Mouse (Mus musculus) left cerebral cortex, postnatal 4 days (tissue): ENCODE data around the gene Olfr1396. TPM values are rescaled to one million over a fixed set of nuclear protein-coding genes. Genes with fewer than 3 reads are reported as not detected.

Source experiments
- DNase-seq: peaks from one replicate; pipeline ENCODE4 v3.0.0-alpha.2; 2022
- intact Hi-C: fragments of 180-260 bp; cut with DNase I; formaldehyde crosslinking; loops from one replicate; pipeline ENCODE4 v1.15.1; 2025
- total RNA-seq, 2 experiments: library from RNA; stranded (reverse); gene quantifications; 2 replicates each; pipeline ENCODE4 v1.2.3; 2021

Olfr1396 gene
- total RNA-seq, result not detected

DNA sequence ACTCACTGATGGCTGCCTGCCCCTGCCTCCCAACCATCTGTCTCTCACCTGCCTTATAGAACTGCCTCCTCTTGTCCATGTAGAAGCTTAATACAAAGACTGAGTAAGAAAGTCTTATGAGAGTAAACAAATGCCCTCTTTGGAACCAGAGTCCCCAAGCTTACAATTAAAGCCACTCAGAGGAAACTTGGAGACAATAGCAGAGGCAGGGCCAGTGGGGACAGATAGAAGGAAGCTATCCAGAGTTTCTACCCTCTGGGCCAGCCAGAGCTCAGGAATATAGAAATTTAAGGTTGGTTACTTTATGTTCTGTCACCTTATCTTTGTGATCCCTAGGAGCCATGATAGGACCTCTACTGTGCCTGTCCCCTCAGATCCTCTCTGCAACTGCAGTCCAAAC is at the start of gene Olfr1396:
Olfr1396 (minus strand) TSS at position 101 of the 400 bp plus-strand sequence.
- intact Hi-C loops, result no loop called here
- no peak for DNase-seq

DNA sequence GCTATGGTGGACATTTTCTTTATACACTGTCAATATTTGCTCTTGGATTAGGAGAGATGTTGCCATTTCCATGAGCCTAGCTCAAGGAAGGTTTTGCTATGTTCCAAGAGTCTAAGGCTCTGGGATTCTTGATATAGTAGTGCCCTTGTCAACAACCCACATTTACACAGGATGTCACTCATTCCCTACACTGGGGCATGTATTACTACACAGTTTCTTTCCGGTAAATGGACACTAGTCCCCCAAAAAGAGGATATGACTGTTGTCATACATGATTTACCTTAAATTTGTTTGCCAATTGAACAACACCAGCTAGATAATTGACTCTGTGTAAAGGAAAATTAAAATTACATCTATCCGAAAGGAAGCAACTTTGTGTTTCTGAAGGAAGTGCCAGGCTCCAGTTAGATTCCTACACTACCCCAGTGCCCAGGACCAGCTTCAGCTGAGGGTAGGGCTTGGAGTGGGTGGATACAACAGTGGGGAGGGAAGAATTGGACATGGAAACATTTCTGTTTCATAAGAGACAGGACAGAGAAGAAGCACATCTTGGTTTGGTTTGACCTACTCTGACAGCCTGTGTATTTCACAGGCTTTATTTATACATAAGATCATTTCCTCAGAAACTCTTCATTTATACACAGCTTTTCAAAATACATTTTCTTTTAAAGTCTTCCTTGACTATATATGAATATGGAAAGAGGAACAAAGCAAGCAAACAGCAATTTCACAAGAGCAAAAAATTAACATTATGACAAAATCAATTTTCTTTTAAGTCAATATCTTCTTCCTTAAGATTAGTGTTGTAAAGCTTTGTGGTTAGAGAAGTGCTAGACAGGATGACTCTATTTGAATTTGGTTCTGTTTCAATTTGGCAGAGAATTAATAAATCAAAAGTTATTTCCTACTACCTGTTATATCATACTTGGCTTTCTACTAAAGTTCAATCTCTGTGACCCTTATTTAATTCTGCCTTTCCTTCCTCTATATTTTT is 42.4 kb upstream of the Olfr1396 start:
- intact Hi-C loops, result no loop called here
- DNase-seq, result no peak

DNA sequence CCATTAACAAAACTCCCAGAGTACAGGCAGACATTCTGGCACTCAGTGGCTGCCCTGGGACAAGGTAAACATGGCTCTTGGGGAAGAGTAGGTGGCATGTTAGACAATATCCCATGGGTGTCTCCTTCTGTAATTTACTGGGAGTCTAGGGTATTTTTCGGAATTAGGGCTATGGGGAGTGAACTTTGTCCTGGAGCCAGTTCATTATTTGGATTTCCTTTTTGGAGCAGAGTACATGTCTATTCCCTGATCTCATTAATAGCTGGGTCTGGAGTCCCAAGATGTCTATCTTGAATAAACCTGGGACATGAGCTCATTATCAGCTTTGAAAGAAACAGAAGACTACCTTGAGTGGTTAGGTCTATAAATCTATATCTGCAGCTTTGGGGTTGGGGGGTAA is 39.4 kb upstream of the Olfr1396 start, which contains the start of gene Olfr1394:
Olfr1394 (plus strand) TSS at position 301 of the 400 bp plus-strand sequence.
- intact Hi-C loops, result no loop called here
- DNase-seq, result no peak

DNA sequence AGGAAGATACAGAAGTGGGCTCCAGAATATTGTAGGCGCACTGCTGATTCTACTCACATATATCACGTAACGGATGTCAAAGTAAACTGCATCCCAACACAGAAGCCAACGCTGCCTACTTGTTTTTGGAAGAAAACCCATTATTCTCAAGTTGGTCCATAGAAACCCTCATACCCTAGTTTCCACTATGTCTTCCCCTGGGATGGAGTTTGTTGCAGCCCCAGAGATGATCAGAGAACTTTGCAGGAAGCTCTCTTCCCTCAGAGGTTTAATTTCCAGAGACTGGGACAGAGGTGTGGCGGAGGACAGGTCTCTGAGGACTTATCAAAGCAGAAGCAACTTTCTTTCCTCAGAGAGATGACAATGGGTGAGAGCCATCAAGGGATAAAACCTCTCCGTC is 27.3 kb upstream of the Olfr1396 start, which contains the start of gene Olfr1395:
Olfr1395 (plus strand) TSS at position 301 of the 400 bp plus-strand sequence.
- intact Hi-C loops, result no loop called here
- DNase-seq, result no peak

DNA sequence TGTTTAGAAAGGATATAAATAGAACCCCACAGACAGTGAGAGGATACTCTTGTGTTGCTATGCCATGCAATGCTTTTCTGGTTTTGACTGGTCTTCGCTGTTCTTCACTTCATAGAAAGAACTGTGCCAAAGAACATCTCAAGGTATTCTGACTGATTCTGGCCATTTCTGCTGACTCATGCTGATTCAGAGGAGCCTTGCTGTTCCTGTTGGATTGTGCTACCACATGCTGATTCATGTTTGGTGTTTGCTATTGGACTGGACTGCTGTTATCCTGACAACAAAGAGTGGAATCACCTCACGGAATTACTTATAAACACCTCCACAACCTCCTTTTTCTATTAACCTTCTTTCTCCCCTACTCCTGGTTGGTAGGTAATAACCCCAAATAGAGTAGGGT is 9.5 kb upstream of the Olfr1396 start:
- DNase-seq, result no peak
- intact Hi-C loops, result no loop called here

DNA sequence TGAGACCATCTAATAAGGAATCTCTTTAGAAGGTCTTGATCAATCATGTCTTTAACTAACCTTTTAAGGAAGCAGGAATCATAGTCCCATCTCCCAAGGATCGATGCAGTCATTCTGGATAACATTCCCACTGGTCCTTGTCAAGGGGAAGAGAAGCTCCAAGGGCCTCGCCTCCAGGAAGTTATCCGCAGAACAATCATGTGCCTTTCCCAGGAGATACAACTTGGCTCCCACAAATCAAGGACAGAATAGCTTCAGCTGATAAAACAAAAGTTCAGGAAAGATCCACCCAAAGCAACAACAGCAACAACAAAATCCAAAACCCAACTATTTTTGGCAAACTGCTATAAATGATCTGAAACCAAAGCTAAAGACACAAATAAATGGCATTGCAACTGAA is 5.0 kb upstream of the Olfr1396 start:
- no peak for DNase-seq
- intact Hi-C loops, result no loop called here

DNA sequence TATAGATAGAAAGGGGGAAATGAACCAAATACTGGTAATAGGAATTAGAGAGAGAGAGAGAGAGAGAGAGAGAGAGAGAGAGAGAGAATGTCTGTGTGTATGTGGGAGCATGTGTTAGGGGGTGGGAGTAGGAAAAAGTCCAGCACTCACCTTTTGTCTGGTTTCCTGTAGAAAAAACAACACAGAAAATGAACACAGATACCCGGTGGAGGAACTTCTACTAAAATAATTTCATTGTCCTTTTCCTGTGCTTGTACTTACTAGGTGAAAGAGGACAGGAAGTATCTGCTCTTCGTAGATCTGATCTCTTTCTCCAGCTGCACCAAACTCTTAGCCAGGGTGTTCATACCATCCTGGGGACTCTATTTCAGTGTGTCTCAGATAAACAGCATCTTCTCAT is 516 bp downstream of the Olfr1396 start:
- intact Hi-C loops, result no loop called here
- DNase-seq, result no peak

DNA sequence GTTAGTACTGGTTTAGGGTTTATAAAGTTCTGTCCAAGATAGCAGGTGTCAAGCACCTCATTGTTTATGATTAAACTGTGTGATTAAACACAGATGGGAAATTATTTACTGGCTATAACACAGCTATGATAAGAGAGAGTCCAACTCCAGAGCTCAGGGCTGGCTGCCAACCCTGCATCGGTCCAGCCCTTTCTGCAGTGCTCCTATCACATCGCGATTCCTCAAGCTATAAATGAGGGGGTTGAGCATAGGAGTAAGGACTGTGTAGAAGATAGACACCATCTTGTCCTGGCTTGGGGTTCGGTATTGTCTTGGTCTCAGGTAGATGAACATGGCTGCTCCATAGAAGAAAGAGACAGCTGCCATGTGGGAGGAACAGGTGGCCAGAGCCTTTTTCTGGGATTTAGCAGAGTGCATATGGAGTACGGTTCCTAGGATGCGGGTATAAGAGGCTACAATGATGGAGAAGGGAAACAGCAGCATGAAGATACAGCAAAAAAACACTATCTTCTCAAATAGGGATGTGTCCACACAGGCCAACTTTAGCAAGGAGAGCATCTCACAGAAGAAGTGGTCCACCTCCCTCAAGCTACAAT is 2.0 kb downstream of the Olfr1396 start:
- DNase-seq, result no peak
- intact Hi-C loops, result no loop called here

DNA sequence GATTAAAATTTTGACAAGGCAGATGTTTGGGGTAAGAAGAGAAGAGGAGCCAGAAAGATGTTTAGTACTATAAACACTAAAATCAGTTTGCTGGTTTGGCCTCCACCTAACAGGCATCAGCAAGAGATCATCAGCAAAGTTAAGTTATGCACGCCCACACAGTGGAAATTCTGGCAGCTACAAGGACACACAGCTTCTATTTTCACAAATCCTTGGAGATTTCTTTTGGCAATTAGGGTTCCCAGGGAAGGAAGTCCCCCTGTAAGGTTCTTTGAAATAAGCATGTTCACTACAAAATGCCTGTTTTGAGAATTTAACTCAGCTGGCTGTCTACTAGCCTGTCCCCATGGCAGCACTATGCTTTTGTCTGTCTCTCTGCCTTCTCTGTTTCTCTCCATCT is 3.7 kb downstream of the Olfr1396 start:
- no peak for DNase-seq
- intact Hi-C loops, result no loop called here

DNA sequence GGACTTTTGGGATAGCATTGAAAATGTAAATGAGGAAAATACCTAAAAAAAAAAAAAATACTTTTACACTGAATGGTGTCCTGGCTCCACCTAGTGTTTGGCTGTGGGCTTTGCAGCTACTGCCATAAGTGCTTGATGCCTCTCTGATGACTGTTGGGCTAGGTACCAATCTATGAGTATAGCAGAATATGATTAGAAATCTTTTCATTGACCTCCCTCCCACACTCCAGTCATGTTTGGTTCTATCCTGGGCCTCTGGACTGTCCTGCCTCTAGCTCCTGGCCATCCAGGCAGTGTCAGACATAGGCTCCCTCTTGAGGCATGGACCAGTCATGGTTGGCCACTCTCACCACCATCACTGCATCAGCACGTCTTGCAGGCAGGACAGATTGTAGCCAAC is 5.8 kb downstream of the Olfr1396 start:
- DNase-seq, result no peak
- intact Hi-C loops, result loop anchor here (5.0 kb wide), 1 partner anchor 317 kb away; no protein-coding TSS in a partner anchor

DNA sequence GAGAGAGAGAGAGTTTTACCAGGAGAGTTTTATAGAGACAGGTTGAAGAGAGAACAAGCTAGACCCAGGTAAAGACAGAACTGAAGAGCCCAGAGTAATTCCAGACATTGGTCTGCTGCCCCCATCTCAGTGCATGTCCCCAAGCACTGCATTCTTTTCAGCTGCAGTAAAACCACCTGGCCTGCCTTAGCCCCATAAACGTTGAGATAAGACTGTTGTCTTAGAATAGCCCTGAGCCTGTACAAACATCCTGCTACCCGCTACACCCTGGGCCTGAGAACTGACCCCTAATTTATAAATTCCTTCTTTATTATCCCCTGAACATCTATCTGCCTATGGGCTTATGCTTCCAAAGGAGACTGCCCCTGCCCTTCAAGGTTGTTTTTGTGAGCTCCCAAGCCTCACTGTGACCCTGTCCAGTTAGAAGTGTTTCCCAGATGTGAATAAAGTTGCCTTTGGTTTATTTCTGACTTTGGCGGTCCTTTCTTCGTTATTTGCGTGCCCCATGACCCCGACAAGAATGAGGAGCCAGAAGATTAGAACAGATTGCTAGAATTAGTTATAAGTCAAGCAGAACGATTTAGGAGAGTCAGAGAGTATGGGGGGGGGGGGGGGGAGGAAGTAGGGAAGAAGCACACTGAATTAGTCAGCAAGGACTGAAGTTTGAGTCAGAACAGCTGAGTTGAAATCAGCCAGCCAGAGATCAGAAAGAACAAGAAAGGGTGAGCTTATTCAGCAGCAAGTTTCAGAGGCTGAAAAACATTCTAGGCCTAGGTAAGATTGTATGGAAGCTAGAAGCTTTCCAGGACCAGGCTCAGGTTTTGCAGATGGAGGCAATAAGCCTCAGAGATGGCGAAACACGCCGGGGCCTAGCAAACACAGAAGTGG is 6.8 kb downstream of the Olfr1396 start:
- intact Hi-C loops, result loop anchor here (5.0 kb wide), 1 partner anchor 316 kb away; no protein-coding TSS in a partner anchor
- DNase-seq, result no peak

DNA sequence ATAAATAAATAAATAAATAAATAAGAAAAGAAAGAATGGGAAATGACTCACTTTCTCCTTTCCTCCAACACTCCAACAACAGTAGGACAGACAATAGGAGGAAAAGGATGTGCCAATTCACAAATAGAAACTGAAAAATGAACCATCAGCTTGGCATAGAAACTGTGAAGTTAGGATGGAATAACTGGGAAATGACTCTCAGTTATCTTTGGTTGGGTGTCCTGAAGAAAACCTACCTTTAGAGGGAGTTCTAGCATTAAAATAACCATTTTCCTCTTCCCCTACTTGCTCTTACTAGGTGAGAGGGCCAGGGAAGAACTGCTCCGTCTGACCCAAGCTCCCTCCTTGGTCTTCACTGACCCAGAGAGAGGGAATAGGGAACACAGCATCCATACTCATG is 8.9 kb downstream of the Olfr1396 start:
- intact Hi-C loops, result loop anchor here (5.0 kb wide), 1 partner anchor 313 kb away; no protein-coding TSS in a partner anchor
- DNase-seq, result no peak

DNA sequence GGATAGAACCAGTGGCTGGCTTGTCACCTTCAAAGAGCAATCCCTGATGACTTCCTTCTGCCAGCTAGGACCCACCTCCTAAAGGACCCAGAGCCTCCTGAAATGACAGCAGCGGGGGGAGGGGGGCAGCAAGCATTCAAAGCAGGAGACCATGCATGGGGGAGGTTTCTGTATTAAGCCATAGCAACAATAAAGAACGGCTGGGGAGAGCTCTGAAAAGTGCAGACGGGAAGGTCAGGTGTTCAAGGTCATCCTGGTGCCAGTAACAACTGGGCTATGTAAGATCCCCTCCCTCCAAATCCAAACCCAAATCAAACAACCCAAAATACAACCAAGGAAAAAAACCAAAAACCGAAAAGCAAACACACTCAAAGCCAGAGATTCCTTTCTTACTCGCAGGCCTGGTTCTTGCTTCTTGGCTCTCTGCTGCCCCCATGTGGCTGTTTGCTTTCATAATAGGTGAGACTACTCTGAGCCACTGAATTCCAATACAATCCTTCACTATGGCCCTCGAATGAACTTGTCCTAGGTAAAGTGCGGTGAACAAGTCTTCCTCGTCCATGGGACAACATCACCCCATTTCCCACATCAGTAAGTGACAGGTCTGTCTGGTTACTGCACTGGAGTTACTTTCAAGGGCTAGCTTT is 11.5 kb downstream of the Olfr1396 start:
- intact Hi-C loops, result loop anchor here (5.0 kb wide), 1 partner anchor 231 kb away; the partner anchor contains the start of gene Irgm1
- peak; percentile 89 for DNase-seq

DNA sequence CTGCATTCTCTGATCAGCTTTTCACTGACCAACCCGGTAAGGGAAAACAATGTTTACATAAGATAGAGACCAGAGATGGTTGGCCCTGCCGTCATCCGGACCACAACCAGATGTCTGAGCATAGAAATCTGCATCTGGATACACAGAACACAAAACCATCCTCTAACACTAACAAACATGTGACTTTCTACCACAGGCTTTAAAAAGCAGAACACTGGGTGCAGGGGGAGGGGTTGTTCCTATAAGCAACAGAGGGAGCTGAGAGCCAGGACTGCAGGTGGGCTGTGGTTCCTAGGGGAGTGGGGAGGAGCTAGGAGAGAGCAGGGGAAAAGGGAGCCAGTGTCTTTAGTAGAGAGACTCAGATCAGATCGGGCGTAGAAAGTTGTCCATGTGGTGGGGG is 13.2 kb downstream of the Olfr1396 start:
- intact Hi-C loops, result loop anchor here (5.0 kb wide), 1 partner anchor 229 kb away; the partner anchor contains the start of gene Irgm1
- DNase-seq, result no peak

DNA sequence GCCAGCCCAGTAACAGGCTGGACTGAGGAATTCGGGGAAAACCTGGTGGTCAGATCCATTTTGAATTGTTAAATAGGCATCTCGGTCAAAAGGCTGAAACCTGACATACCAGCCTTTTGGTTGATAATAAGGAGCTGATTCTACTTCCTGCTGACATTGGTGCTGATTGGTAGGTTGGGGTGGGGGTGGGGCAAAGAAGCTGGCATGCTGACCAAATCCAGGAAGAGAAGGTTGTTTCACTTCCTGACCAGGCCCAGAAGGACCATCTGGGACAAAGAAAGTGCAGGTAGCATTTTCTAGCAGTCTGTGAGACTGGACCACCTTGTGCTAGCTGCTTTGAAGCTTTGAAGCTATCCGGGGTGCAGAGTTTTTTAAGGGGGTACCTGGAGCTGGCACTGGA is 14.3 kb downstream of the Olfr1396 start:
- intact Hi-C loops, result loop anchor here (5.0 kb wide), 1 partner anchor 228 kb away; the partner anchor contains the start of gene Irgm1

DNA sequence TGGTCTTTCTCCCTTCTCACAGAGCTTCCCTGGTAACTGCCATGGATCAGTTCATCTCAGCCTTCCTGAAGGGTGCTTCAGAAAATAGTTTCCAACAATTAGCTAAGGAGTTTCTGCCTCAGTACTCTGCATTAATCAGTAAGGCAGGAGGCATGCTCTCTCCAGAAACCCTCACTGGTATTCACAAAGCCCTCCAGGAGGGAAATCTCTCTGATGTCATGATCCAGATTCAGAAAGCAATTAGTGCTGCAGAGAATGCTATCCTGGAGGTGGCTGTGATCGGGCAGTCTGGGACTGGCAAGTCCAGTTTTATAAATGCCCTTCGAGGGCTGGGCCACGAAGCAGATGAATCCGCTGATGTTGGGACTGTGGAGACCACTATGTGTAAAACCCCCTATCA is 19.3 kb downstream of the Olfr1396 start:
- no peak for DNase-seq
- intact Hi-C loops, result no loop called here

More for the DNA sequence above, 14.3 kb downstream of the Olfr1396 start:
- no peak for DNase-seq

DNA sequence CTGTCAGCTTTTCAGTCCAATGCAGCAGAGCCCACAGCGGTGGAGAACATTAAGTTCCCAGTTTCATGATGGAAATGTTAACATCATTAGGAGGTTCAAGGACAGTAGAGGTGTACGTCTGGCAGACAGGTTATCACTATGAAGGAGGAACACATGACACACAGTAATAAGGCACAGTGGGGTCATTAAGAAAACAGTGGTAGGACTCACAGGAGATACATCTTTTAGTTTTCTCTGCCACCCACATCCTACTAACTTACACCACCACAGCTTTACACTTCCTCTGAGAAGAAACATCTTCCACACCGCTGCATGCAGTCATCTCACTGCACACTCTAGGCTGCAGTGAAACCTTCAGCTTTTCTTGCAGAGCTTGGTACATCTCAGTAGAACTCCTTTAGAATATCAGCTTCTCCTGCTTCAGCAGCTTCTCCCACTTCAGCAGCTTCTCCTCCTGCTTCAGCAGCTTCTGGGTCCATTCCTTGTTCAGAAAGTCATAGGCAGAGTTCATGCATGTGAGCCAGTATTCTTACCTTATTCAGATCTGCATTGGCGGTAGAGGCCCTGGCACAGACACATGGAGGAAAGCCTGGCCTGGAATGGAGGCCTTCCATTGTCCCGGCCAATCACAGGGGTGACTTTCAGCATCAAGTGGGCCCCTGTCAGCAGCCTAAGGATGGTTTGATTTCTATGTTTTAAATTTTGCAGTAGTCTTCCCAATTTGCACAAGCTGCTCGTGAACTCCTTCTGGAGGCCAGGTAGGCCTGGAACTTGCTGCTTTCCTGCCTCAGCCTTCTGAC is 20.6 kb downstream of the Olfr1396 start:
- intact Hi-C loops, result no loop called here
- DNase-seq, result no peak

DNA sequence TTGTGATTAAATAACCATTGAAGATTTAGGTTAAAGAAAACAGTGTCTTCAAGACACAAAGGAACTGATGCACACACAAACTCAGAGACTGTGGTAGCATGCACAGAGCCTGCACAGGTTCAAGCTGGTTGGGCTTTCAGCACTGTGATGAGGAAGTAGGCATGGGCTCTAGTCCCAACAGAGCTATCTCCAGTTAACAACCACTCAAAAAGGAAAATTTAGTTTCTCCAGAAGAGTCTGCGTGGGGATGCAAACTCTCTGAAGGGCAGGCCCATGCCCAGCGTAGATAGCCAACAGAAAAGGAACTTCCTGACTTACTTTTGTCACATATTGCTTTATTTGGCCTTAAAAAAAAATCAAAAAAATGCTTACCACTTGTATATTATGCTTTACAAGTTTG is 21.9 kb downstream of the Olfr1396 start:
- intact Hi-C loops, result no loop called here
- DNase-seq, result no peak

DNA sequence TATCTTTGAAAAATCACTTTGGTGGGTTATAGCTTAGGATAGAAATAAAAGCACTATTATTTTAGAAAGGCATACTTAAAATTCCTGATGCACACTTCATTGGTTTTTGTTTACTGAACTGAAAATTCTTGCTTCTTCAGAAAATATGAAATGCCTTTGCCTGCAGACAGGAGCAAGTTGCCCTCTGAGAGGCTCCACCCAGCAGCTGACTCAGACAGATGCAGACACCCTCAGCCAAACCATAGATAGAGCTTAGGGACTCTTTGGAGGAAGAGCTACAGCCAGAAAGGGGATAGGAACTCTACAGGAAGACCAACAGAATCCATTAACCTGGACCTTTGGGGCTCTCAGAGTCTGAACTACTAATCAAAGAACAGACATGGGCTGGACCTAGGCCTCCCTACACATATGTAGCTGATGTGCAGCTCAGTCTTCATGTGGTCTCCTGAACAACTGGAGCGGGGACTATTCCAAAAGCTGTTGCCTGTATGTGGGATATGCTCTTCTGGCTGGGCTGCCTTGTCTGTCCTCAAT is 22.6 kb downstream of the Olfr1396 start:
- intact Hi-C loops, result no loop called here

More for the DNA sequence above, 22.6 kb downstream of the Olfr1396 start:
- no peak for DNase-seq
